Mouse (Mus musculus) layer of hippocampus, adult 6 months (tissue): ENCODE data around the gene Tcta. TPM values are rescaled to one million over a fixed set of nuclear protein-coding genes. Genes with fewer than 3 reads are reported as not detected.

ENCODE experiments used
- long read RNA-seq, 2 experiments: library from polyadenylated mRNA; unstranded; transcript quantifications; one replicate each; pipeline ENCODE4 v2.0.0; 2019 to 2020
- polyA plus RNA-seq: library from polyadenylated mRNA; unstranded; fragments of <200 nt; fragmentation: Nextera tagmentation; gene quantifications from 2 replicates; pipeline ENCODE4 v1.2.3, GENCODE M21; 2021

Gene Tcta
- polyA plus RNA-seq: 46.6 and 47.4 TPM in 2 replicates
- long read RNA-seq, experiment 1, transcript Tcta-201 (3 exons, 1,668 nt): minor isoform, 10 of 71 reads
- long read RNA-seq, experiment 1, transcript Tcta-202 (3 exons, 1,094 nt): major isoform, 54 of 71 reads
- long read RNA-seq, experiment 1, partial matches to known transcripts: 1 of 71 reads
- long read RNA-seq, experiment 1, other reads (novel, unspliced or antisense): 6 of 71 reads
- long read RNA-seq, experiment 2, transcript Tcta-202 (3 exons, 1,094 nt): major isoform, 126 of 167 reads
- long read RNA-seq, experiment 2, transcript Tcta-201 (3 exons, 1,668 nt): minor isoform, 29 of 167 reads
- long read RNA-seq, experiment 2, partial matches to known transcripts: 3 of 167 reads
- long read RNA-seq, experiment 2, other reads (novel, unspliced or antisense): 9 of 167 reads

GRCm38 (mm10) chr9:108305629-108306520 lies at the start of gene Tcta, which contains the start of gene Rhoa:
TSS of gene Tcta (minus strand) at chr9:108306160.
TSS of gene Rhoa (plus strand) at chr9:108306129.

GRCm38 (mm10) chr9:108347540-108348289 lies 41.8 kb upstream of the Tcta start, which contains the start of gene Usp4:
TSS of gene Usp4 (plus strand) at chr9:108347853.

GRCm38 (mm10) chr9:108338886-108339781 lies 33.2 kb upstream of the Tcta start, which contains the start of gene Gpx1:
TSS of gene Gpx1 (plus strand) at chr9:108338903.

GRCm38 (mm10) chr9:108296453-108297355 lies 9.3 kb downstream of the Tcta start, which contains the start of gene Amt:
TSS of gene Amt (plus strand) at chr9:108296853.

GRCm38 (mm10) chr9:108290016-108290750 lies 15.8 kb downstream of the Tcta start, which contains the start of gene Nicn1:
TSS of gene Nicn1 (plus strand) at chr9:108290429.

GRCm38 (mm10) chr9:108263690-108264190 lies 42.2 kb downstream of the Tcta start, which contains the start of gene Dag1:
TSS of gene Dag1 (minus strand) at chr9:108263958.

Other genes starting within 250 kb of the Tcta start
- not detected in 2 replicates for gene Mst1, start 225.7 kb downstream of the Tcta start, polyA plus RNA-seq
- 29.2 TPM in 2 replicates for gene Rnf123, start 222.8 kb downstream of the Tcta start, polyA plus RNA-seq
- 14.8 and 15.5 TPM in 2 replicates for gene Apeh, start 211.6 kb downstream of the Tcta start, polyA plus RNA-seq
- 21.9 and 23.1 TPM in 2 replicates for gene Bsn, start 115.8 kb downstream of the Tcta start, polyA plus RNA-seq
- 38.6 and 42.0 TPM in 2 replicates for gene Dag1, start 42.2 kb downstream of the Tcta start, polyA plus RNA-seq
- 136 and 139 TPM in 2 replicates for gene Nicn1, start 15.7 kb downstream of the Tcta start, polyA plus RNA-seq
- gene Amt, start 9.3 kb downstream of the Tcta start, polyA plus RNA-seq: 31.0 and 64.8 TPM in 2 replicates
- 127 TPM in 2 replicates for gene Rhoa, start within 50 bp of the Tcta start, polyA plus RNA-seq
- gene Gpx1, start 32.7 kb upstream of the Tcta start, polyA plus RNA-seq: 122 and 130 TPM in 2 replicates
- 40.7 and 44.1 TPM in 2 replicates for gene Usp4, start 41.7 kb upstream of the Tcta start, polyA plus RNA-seq
- gene 1700102P08Rik, start 86.6 kb upstream of the Tcta start, polyA plus RNA-seq: 0.15 and 0.29 TPM in 2 replicates
- 0.14 and 0.16 TPM in 2 replicates for gene Ccdc36, start 122.3 kb upstream of the Tcta start, polyA plus RNA-seq
- gene BC048562, start 130.3 kb upstream of the Tcta start, polyA plus RNA-seq: not detected in 2 replicates
- gene Ccdc71, start 154.4 kb upstream of the Tcta start, polyA plus RNA-seq: 21.0 and 22.0 TPM in 2 replicates
- 15.7 and 17.0 TPM in 2 replicates for gene Klhdc8b, start 155.4 kb upstream of the Tcta start, polyA plus RNA-seq
- gene Lamb2, start 173.6 kb upstream of the Tcta start, polyA plus RNA-seq: 5.4 and 5.7 TPM in 2 replicates
- 14.2 and 15.2 TPM in 2 replicates for gene Usp19, start 184.4 kb upstream of the Tcta start, polyA plus RNA-seq
- 35.8 and 45.8 TPM in 2 replicates for gene Qars, start 201.5 kb upstream of the Tcta start, polyA plus RNA-seq
- gene Qrich1, start 210.6 kb upstream of the Tcta start, polyA plus RNA-seq: 65.3 and 74.5 TPM in 2 replicates